Mouse (Mus musculus): ENCODE data around the gene Trmt10a. TPM values are rescaled to one million over a fixed set of nuclear protein-coding genes. Genes with fewer than 3 reads are reported as not detected.

Trmt10a gene
- total RNA-seq, 1 experiment: 16.2 TPM

GRCm38 (mm10) chr3:138129110-138129509 lies 14.1 kb upstream of the Trmt10a start:
- no peaks in the 10 kb centered on the region for H3K36me3 ChIP-seq (ENCODE audit: control insufficient read depth, insufficient read depth, low read length, poor library complexity, severe bottlenecking)
- H3K27ac ChIP-seq (ENCODE audit: insufficient read depth, low read depth, low read length, poor library complexity, severe bottlenecking): no peak overlapping the region
- peaks cover 0 to 3% of the 10 kb centered on the region in 2 experiments; a peak in 1 of 4 replicates for H3K4me1 ChIP-seq (ENCODE audit: control insufficient read depth in 2 of 2, insufficient read depth in 2 of 2, low read length in 2 of 2, poor library complexity in 1 of 2)
- H3K9me3 ChIP-seq (ENCODE audit: control insufficient read depth, insufficient read depth, low read depth, low read length): no peaks in the 10 kb centered on the region
- no peak for DNase-seq (ENCODE audit: low read depth, low spot score)
- TF ChIP-seq ZC3H11A (IDR thresholded peaks at IDR 0.05; ENCODE audit: borderline replicate concordance, low read depth, low read length) (no peak), ZNF384 (IDR thresholded peaks at IDR 0.05; ENCODE audit: low read depth, low read length) (no peak), MAFK (IDR thresholded peaks at IDR 0.05; ENCODE audit: insufficient read depth, low read depth, low read length) (no peak), HCFC1 (IDR thresholded peaks at IDR 0.05; ENCODE audit: borderline replicate concordance, insufficient read depth, low read length) (no peak), CHD2 (IDR thresholded peaks at IDR 0.05; ENCODE audit: low read depth, low read length) (no peak)
- H3K4me3 ChIP-seq (ENCODE audit: insufficient read depth in 1 of 2, low read depth in 1 of 2, low read length in 2 of 2, poor library complexity in 1 of 2, severe bottlenecking in 1 of 2): no peak overlapping the region
- in situ Hi-C loops (cut with MboI; ENCODE audit: low sequenced_read_pairs in 2 of 2, unreplicated experiment in 2 of 2): loop anchor here in 1 of 2 experiments (25.0 kb wide), 1 partner anchor 342 kb away; no protein-coding TSS in a partner anchor
- no peak overlapping the region for H3K9ac ChIP-seq (ENCODE audit: insufficient read depth, low read depth, low read length, poor library complexity, severe bottlenecking)

GRCm38 (mm10) chr3:138130692-138131091 lies 12.6 kb upstream of the Trmt10a start:
- H3K27ac ChIP-seq (ENCODE audit: insufficient read depth, low read depth, low read length, poor library complexity, severe bottlenecking): no peak overlapping the region
- no peak for DNase-seq (ENCODE audit: low read depth, low spot score)

GRCm38 (mm10) chr3:138131168-138131567 lies 12.1 kb upstream of the Trmt10a start:
- Histone ChIP-seq H3K4me3 (ENCODE audit: insufficient read depth in 1 of 2, low read depth in 1 of 2, low read length in 2 of 2, poor library complexity in 1 of 2, severe bottlenecking in 1 of 2) (no peak overlapping the region), H3K4me1 (ENCODE audit: control insufficient read depth in 2 of 2, insufficient read depth in 2 of 2, low read length in 2 of 2, poor library complexity in 1 of 2) (peaks cover 0 to 3% of the 10 kb centered on the region in 2 experiments; a peak in 1 of 4 replicates), H3K9me3 (ENCODE audit: control insufficient read depth, insufficient read depth, low read depth, low read length) (no peaks in the 10 kb centered on the region), H3K9ac (ENCODE audit: insufficient read depth, low read depth, low read length, poor library complexity, severe bottlenecking) (no peak overlapping the region), H3K27ac (ENCODE audit: insufficient read depth, low read depth, low read length, poor library complexity, severe bottlenecking) (0 out of 2 replicates have a peak overlapping the region, but pooled peaks have one; percentile 30), H3K36me3 (ENCODE audit: control insufficient read depth, insufficient read depth, low read length, poor library complexity, severe bottlenecking) (no peaks in the 10 kb centered on the region)
- in situ Hi-C loops (cut with MboI; ENCODE audit: low sequenced_read_pairs in 2 of 2, unreplicated experiment in 2 of 2): loop anchor here in 1 of 2 experiments (25.0 kb wide), 1 partner anchor 344 kb away; no protein-coding TSS in a partner anchor
- no peak for TF ChIP-seq HCFC1 (IDR thresholded peaks at IDR 0.05; ENCODE audit: borderline replicate concordance, insufficient read depth, low read length)
- no peak for TF ChIP-seq CHD2 (IDR thresholded peaks at IDR 0.05; ENCODE audit: low read depth, low read length)
- TF ChIP-seq ZNF384 (IDR thresholded peaks at IDR 0.05; ENCODE audit: low read depth, low read length): no peak
- TF ChIP-seq ZC3H11A (IDR thresholded peaks at IDR 0.05; ENCODE audit: borderline replicate concordance, low read depth, low read length): no peak
- no peak for TF ChIP-seq MAFK (IDR thresholded peaks at IDR 0.05; ENCODE audit: insufficient read depth, low read depth, low read length)
- no peak for DNase-seq (ENCODE audit: low read depth, low spot score)

More at GRCm38 (mm10) chr3:138130692-138131091, 12.6 kb upstream of the Trmt10a start:
- Histone ChIP-seq H3K4me3 (ENCODE audit: insufficient read depth in 1 of 2, low read depth in 1 of 2, low read length in 2 of 2, poor library complexity in 1 of 2, severe bottlenecking in 1 of 2) (no peak overlapping the region), H3K36me3 (ENCODE audit: control insufficient read depth, insufficient read depth, low read length, poor library complexity, severe bottlenecking) (no peaks in the 10 kb centered on the region), H3K4me1 (ENCODE audit: control insufficient read depth in 2 of 2, insufficient read depth in 2 of 2, low read length in 2 of 2, poor library complexity in 1 of 2) (peaks cover 0 to 3% of the 10 kb centered on the region in 2 experiments; a peak in 1 of 4 replicates), H3K9me3 (ENCODE audit: control insufficient read depth, insufficient read depth, low read depth, low read length) (no peaks in the 10 kb centered on the region), H3K9ac (ENCODE audit: insufficient read depth, low read depth, low read length, poor library complexity, severe bottlenecking) (no peak overlapping the region)
- TF ChIP-seq HCFC1 (IDR thresholded peaks at IDR 0.05; ENCODE audit: borderline replicate concordance, insufficient read depth, low read length): no peak
- TF ChIP-seq ZC3H11A (IDR thresholded peaks at IDR 0.05; ENCODE audit: borderline replicate concordance, low read depth, low read length): no peak
- no peak for TF ChIP-seq CHD2 (IDR thresholded peaks at IDR 0.05; ENCODE audit: low read depth, low read length)
- TF ChIP-seq MAFK (IDR thresholded peaks at IDR 0.05; ENCODE audit: insufficient read depth, low read depth, low read length): no peak
- no peak for TF ChIP-seq ZNF384 (IDR thresholded peaks at IDR 0.05; ENCODE audit: low read depth, low read length)
- in situ Hi-C loops (cut with MboI; ENCODE audit: low sequenced_read_pairs in 2 of 2, unreplicated experiment in 2 of 2): loop anchor here in 1 of 2 experiments (25.0 kb wide), 1 partner anchor 343 kb away; no protein-coding TSS in a partner anchor

GRCm38 (mm10) chr3:138133463-138133862 lies 9.8 kb upstream of the Trmt10a start:
- H3K4me3 ChIP-seq (ENCODE audit: insufficient read depth in 1 of 2, low read depth in 1 of 2, low read length in 2 of 2, poor library complexity in 1 of 2, severe bottlenecking in 1 of 2): no peak overlapping the region
- no peak for DNase-seq (ENCODE audit: low read depth, low spot score)
- H3K36me3 ChIP-seq (ENCODE audit: control insufficient read depth, insufficient read depth, low read length, poor library complexity, severe bottlenecking): no peaks in the 10 kb centered on the region
- H3K27ac ChIP-seq (ENCODE audit: insufficient read depth, low read depth, low read length, poor library complexity, severe bottlenecking): no peak overlapping the region
- peaks cover 0 to 3% of the 10 kb centered on the region in 2 experiments; a peak in 1 of 4 replicates for H3K4me1 ChIP-seq (ENCODE audit: control insufficient read depth in 2 of 2, insufficient read depth in 2 of 2, low read length in 2 of 2, poor library complexity in 1 of 2)
- in situ Hi-C loops (cut with MboI; ENCODE audit: low sequenced_read_pairs in 2 of 2, unreplicated experiment in 2 of 2): loop anchor here in 1 of 2 experiments (25.0 kb wide), 1 partner anchor 346 kb away; no protein-coding TSS in a partner anchor
- no peaks in the 10 kb centered on the region for H3K9me3 ChIP-seq (ENCODE audit: control insufficient read depth, insufficient read depth, low read depth, low read length)
- TF ChIP-seq HCFC1 (IDR thresholded peaks at IDR 0.05; ENCODE audit: borderline replicate concordance, insufficient read depth, low read length) (no peak), ZNF384 (IDR thresholded peaks at IDR 0.05; ENCODE audit: low read depth, low read length) (no peak), MAFK (IDR thresholded peaks at IDR 0.05; ENCODE audit: insufficient read depth, low read depth, low read length) (no peak), CHD2 (IDR thresholded peaks at IDR 0.05; ENCODE audit: low read depth, low read length) (no peak), ZC3H11A (IDR thresholded peaks at IDR 0.05; ENCODE audit: borderline replicate concordance, low read depth, low read length) (no peak)
- no peak overlapping the region for H3K9ac ChIP-seq (ENCODE audit: insufficient read depth, low read depth, low read length, poor library complexity, severe bottlenecking)
